Mouse (Mus musculus): Measurements from ENCODE around the gene Ptpn14. TPM values are rescaled to one million over a fixed set of nuclear protein-coding genes. Genes with fewer than 3 reads are reported as not detected.

Gene Ptpn14
- polyA plus RNA-seq, 1 experiment from 2014 or later = 5.0 TPM

DNA sequence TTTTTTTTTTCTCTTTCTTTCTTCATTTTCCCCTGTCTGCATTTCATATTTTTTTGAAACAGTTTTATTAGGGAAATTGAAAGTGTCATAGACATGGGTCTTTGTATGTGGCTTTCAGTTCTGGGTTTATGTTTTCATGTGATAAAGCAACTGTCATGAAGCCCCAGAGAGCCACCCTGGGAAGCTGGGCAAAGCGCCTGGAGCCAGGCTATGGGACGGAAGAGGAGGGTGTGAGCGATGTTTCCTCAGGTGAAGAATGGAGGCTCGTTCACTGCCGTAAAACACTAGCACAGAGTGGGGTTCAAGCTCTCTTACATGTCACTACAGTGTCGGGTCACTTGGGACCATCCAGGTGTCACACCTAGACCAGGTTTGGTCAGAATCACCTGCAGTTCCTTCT lies 54.6 kb downstream of the Ptpn14 start:
- DNase-seq (ENCODE audit: low spot score) = no peak
- WGBS = 92% methylated on average over 6 of the region's 6 CpGs
- no peaks in the 10 kb centered on the region for H3K9me3 ChIP-seq
- no peaks in the 10 kb centered on the region for H3K36me3 ChIP-seq
- peaks cover 64% of the 10 kb centered on the region for H3K4me1 ChIP-seq (replicated peaks)
- H3K27me3 ChIP-seq (ENCODE audit: insufficient read depth, poor library complexity, severe bottlenecking) = peaks cover 24% of the 10 kb centered on the region; the same call in 1 of the 2 replicates
- no peak overlapping the region for H3K4me3 ChIP-seq
- H3K27ac ChIP-seq = no peak overlapping the region

DNA sequence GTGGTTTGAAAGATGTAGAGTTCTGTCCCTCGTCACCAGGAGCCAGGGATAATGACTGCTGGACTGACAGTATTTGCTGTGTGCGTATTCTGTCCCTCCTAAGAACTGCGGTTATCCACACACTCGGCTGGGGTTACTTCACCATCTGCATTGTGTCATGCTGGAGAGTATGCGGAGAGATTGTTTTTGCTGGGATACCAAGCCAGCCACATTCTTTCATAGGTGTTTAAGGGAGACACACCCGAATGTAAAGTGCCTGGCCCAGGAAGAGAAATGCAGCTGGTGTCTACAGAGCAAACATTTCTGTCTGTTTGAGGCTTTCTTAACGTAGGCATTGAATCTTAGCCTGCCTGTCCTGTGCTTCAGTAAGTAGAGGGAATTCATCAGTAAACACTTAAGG lies 56.4 kb downstream of the Ptpn14 start:
- DNase-seq (ENCODE audit: low spot score) = no peak
- WGBS = 72% methylated on average over 7 of the region's 7 CpGs
- H3K27ac ChIP-seq = no peak overlapping the region
- peaks cover 67% of the 10 kb centered on the region for H3K4me1 ChIP-seq (replicated peaks)
- H3K36me3 ChIP-seq = no peaks in the 10 kb centered on the region; the same call in 1 of the 2 replicates
- no peaks in the 10 kb centered on the region for H3K9me3 ChIP-seq
- peaks cover 39% of the 10 kb centered on the region; the same call in 1 of the 2 replicates for H3K27me3 ChIP-seq (ENCODE audit: insufficient read depth, poor library complexity, severe bottlenecking)
- no peak overlapping the region for H3K4me3 ChIP-seq

DNA sequence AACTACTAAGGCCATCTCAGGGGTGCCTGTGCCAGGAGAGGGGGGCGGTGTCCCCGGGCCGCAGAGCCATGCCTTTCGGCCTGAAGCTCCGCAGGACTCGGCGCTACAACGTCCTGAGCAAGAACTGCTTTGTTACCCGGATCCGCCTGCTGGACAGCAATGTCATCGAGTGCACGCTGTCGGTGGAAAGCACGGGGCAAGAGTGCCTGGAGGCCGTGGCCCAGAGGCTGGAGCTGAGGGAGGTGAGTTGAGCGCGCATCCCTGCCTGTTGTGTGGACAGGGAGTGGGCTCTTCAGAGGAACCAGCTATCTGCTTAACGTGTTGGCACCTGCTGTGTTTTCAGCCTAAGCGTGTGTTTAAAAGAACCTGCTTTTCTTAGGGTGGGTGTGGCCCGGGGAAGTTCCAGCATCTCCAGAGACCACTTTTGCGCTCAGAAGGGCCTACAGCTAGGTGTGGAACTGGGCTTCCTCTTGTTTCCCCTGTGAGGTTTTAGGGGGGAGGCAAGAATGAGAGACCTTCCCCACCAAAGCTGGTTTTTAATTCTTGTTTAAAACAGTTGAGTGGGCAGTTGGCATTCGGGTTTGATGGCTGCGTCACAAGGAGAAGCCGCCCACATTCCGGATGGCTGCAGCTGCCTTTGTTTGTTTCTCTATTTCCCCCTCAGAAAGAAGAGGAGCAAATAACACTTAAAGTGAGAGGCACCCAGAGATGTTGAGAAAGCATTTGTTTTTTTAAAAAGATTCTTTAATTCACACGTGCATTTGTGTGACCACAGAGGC lies 58.8 kb downstream of the Ptpn14 start:
- DNase-seq (ENCODE audit: low spot score) = peak; percentile 37
- WGBS = 40% methylated on average over 26 of the region's 26 CpGs
- H3K4me3 ChIP-seq = no peak overlapping the region
- H3K9me3 ChIP-seq = no peaks in the 10 kb centered on the region
- peaks cover 44% of the 10 kb centered on the region; the same call in 1 of the 2 replicates for H3K27me3 ChIP-seq (ENCODE audit: insufficient read depth, poor library complexity, severe bottlenecking)
- H3K4me1 ChIP-seq (replicated peaks) = peaks cover 81% of the 10 kb centered on the region
- no peaks in the 10 kb centered on the region; the same call in 1 of the 2 replicates for H3K36me3 ChIP-seq
- H3K27ac ChIP-seq = peak overlapping the region; percentile 57; the same call in 1 of the 2 replicates

DNA sequence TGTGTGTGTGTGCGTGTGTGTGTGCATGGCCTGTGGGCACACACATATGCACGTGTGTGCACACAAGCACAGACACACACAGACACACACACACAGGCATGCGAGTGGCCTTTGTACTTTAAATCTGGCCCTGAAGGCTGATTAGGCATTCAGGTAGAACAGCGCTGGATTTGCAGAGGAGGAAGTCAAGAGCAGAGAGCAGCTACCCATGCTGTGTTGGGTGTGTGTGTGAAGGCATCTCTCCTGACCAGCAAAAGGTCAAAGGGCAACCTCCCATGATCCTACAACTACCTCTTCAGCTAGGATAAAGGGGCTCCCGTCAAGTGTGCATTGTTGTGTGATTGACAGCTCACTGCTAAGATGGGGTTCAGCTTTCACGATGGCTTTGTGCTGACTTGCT lies 61.5 kb downstream of the Ptpn14 start:
- Histone ChIP-seq H3K4me1 (replicated peaks) (peaks cover 82% of the 10 kb centered on the region), H3K9me3 (no peaks in the 10 kb centered on the region), H3K27ac (no peak overlapping the region), H3K27me3 (ENCODE audit: insufficient read depth, poor library complexity, severe bottlenecking) (peaks cover 52% of the 10 kb centered on the region; the same call in 1 of the 2 replicates), H3K4me3 (no peak overlapping the region), H3K36me3 (no peaks in the 10 kb centered on the region; the same call in 1 of the 2 replicates)
- peak; percentile 32 for DNase-seq (ENCODE audit: low spot score)
- WGBS = 34% methylated on average over 6 of the region's 6 CpGs

DNA sequence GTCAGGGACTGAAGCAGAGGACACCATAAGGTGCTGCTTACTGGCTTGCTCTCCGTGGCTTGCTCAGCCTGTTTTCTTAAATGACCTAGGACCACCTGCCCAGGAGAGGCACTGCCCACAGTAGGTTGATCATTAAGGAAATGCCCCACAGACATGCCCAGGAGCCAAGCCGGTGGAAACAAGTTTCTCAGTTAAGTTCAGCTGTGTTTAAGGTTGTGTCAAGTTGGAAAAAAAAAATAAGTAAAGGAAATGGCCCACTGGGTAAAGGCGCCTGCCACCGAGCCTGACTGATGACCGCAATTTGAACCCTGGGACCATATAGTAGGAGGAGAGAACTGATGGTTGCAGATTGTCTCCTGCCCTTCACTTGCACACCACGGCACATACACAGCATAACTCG lies 62.6 kb downstream of the Ptpn14 start:
- no peak overlapping the region; the same call in 1 of the 2 replicates for H3K27ac ChIP-seq
- peaks cover 46% of the 10 kb centered on the region; the same call in 1 of the 2 replicates for H3K27me3 ChIP-seq (ENCODE audit: insufficient read depth, poor library complexity, severe bottlenecking)
- H3K4me3 ChIP-seq = no peak overlapping the region
- H3K36me3 ChIP-seq = no peaks in the 10 kb centered on the region; the same call in 1 of the 2 replicates
- 76% methylated on average over 7 of the region's 7 CpGs for WGBS
- peaks cover 73% of the 10 kb centered on the region for H3K4me1 ChIP-seq (replicated peaks)
- DNase-seq (ENCODE audit: low spot score) = no peak
- H3K9me3 ChIP-seq = no peaks in the 10 kb centered on the region

DNA sequence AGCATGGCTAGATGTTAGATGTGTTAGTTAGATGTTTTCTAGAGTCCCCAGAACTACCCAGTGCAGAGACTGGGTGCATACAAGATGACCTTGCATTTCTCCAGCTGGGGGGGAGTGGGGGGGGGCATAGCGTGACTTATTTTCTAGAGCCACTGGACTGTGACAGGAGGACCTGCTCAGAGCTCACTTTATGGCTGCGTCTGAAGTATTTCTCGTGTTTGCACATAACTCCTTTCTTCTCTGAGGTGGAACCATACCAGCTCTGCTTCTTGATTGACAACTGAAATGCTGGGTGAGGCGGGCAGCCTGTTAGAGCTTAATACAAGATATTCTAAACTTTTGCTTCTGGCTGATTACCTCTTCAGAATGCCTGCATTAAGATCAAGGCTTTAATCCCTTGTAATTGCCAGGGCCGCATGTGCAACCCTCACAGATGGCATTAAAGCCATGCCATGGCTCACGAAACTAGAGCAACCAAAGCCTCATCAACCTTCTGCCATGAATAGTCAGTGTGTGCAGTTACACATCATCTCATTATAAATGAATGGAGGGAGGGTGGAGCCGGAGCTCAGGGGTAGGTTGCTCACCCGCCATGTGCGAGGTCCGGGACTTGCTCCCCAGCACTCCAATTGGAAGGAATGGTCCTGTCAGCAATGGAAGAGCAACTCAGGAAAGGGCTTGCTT lies 63.6 kb downstream of the Ptpn14 start:
- WGBS = 57% methylated on average over 10 of the region's 10 CpGs
- no peak for DNase-seq (ENCODE audit: low spot score)
- H3K36me3 ChIP-seq = no peaks in the 10 kb centered on the region; the same call in 1 of the 2 replicates
- peaks cover 69% of the 10 kb centered on the region for H3K4me1 ChIP-seq (replicated peaks)
- H3K27me3 ChIP-seq (ENCODE audit: insufficient read depth, poor library complexity, severe bottlenecking) = peaks cover 36% of the 10 kb centered on the region; the same call in 1 of the 2 replicates
- H3K9me3 ChIP-seq = no peaks in the 10 kb centered on the region
- no peak overlapping the region for H3K4me3 ChIP-seq
- H3K27ac ChIP-seq = peak overlapping the region; percentile 23; the same call in 1 of the 2 replicates

DNA sequence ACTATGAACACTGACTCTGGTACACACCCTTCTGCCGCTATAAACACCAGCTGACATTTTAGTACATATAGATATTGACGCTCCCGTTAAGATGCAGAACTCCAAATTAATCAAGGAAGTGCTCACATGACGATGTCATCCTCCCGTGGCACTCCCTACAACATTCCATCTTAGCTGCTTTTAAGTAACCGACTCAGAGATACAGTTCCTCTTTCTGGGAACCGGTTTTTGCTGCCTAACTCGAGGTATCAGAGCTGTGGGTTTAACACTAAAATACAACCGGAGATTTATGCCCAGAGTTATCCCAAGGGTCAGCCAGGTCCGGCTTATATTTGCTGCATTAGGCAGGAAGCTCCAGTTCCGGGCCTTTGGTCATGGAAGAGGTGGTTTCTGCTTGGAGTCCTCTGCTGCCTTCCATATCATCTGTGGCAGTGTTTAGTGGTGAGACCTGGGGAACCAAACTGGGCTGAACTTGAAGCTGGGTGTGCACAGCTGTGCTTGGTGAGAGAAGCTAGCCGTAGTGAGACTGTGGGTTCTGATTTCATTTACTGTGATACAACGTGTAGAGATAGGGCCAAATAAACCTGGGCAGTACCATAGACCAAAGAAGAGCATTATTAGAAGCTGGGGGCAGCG lies 64.6 kb downstream of the Ptpn14 start:
- Histone ChIP-seq H3K27me3 (ENCODE audit: insufficient read depth, poor library complexity, severe bottlenecking) (peaks cover 28% of the 10 kb centered on the region; the same call in 1 of the 2 replicates), H3K36me3 (no peaks in the 10 kb centered on the region; the same call in 1 of the 2 replicates), H3K4me3 (no peak overlapping the region), H3K4me1 (replicated peaks) (peaks cover 65% of the 10 kb centered on the region), H3K9me3 (no peaks in the 10 kb centered on the region), H3K27ac (0 out of 2 replicates have a peak overlapping the region, but pooled peaks have one; percentile 23)
- no peak for DNase-seq (ENCODE audit: low spot score)
- 91% methylated on average over 14 of the region's 14 CpGs for WGBS

DNA sequence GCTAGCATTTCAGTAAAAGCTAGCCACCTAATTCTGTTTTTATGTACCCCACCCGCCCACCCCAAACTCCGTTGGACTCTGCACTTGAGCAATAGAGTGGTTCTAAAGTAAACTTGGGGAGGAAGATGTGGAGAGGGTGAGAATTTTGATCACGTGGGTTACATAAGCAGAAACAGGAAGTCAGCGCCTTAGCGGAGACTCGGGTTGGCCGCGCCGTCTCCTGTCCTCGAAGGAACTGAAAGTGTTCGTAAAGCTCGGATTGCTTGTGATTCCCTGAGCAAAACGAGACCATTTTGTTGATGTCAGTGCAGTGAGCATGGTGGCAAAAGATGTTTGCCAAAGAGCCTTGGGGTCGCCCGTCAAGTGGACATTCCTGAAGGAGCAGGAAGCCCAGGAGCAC lies 70.9 kb downstream of the Ptpn14 start:
- WGBS = 78% methylated on average over 15 of the region's 15 CpGs
- no peak for DNase-seq (ENCODE audit: low spot score)
- H3K27me3 ChIP-seq (ENCODE audit: insufficient read depth, poor library complexity, severe bottlenecking) = no peaks in the 10 kb centered on the region

DNA sequence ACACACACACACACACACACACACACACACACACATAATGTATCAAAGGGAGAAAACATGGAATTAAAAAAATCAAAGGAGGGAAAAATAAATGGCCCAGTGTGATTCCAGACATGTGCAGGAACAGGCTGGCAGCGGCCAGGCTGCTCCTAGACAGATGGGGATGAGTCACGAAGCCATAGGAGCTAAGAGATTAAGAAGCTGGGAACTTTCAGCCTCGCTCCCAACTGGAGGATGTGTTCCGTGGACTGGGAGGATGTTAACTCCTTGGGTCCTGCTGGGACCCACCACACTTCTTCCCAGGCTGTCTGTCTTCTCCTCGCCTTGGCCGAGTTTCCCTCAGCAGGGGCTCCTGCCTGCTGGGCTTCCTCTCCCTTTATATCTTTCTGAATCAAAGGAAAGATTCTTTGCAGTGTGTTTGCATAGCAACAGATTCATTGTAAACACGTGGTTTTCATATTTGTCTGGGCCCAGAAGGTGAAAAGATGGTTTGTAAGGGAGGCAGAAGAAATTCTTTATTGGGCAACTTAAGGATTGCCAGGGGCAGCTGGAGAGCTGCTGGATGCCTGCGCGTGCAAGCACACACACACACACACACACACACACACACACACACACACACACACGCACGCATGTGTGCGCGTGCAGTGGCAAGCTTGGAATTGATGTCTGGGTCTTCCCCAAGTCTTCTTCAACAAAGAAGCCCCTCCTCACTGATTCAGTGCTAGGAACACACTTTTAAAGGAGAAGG lies 72.3 kb downstream of the Ptpn14 start:
- Histone ChIP-seq H3K27me3 (ENCODE audit: insufficient read depth, poor library complexity, severe bottlenecking) (no peaks in the 10 kb centered on the region), H3K36me3 (peaks cover 9% of the 10 kb centered on the region; the same call in 1 of the 2 replicates), H3K27ac (no peak overlapping the region; the same call in 1 of the 2 replicates), H3K9me3 (no peaks in the 10 kb centered on the region), H3K4me3 (no peak overlapping the region), H3K4me1 (replicated peaks) (peaks cover 28% of the 10 kb centered on the region)
- WGBS = 63% methylated on average over 13 of the region's 13 CpGs
- no peak for DNase-seq (ENCODE audit: low spot score)

More for the DNA sequence above, 70.9 kb downstream of the Ptpn14 start:
- Histone ChIP-seq H3K9me3 (no peaks in the 10 kb centered on the region), H3K36me3 (peaks cover 9% of the 10 kb centered on the region; the same call in 1 of the 2 replicates), H3K27ac (no peak overlapping the region), H3K4me3 (no peak overlapping the region), H3K4me1 (replicated peaks) (peaks cover 28% of the 10 kb centered on the region)

DNA sequence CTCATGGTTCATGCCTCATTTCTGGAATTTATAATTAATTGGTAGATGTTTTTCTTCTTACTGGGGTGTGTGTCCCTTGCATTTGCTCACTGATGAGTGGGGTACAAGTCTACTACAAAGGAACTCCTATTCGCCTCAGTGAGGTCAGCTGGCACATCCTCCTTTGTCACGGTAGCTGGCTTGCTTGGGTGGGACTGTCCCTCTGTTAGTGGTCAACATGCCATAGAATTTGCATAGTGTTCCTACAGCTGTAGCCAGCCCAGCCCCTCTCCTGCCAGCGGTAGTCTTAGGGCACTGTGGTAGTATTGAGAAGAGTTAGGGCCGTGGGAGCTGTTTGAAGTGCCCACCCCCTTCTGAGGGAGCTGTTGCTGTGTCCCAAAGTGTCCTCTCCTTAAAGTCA lies 73.2 kb downstream of the Ptpn14 start:
- Histone ChIP-seq H3K4me1 (replicated peaks) (peaks cover 25% of the 10 kb centered on the region), H3K27me3 (ENCODE audit: insufficient read depth, poor library complexity, severe bottlenecking) (no peaks in the 10 kb centered on the region), H3K27ac (0 out of 2 replicates have a peak overlapping the region, but pooled peaks have one; percentile 40), H3K9me3 (no peaks in the 10 kb centered on the region), H3K36me3 (peaks cover 9% of the 10 kb centered on the region; the same call in 1 of the 2 replicates), H3K4me3 (no peak overlapping the region)
- no peak for DNase-seq (ENCODE audit: low spot score)
- 81% methylated on average over 4 of the region's 4 CpGs for WGBS

DNA sequence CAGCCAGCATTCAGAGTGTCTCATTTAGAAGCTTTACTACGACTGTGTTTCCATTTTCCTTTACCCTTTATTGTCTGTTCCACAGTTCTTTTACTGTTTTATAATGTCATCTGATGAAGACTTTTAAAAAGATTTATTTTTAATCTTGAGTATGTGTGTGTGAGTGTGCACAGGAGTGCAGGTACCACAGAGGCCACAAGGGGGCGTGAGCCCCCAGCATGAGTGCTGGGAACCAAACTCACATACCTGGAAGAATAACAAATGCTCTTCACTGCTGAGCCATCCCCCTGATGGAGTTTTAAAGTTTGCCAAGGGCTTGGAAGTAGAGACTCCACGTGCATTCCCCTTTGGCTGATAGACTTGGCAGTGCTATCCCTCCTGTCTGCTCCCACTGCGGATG lies 74.5 kb downstream of the Ptpn14 start:
- Histone ChIP-seq H3K27me3 (ENCODE audit: insufficient read depth, poor library complexity, severe bottlenecking) (no peaks in the 10 kb centered on the region), H3K4me1 (replicated peaks) (peaks cover 27% of the 10 kb centered on the region)
- no peak for DNase-seq (ENCODE audit: low spot score)

DNA sequence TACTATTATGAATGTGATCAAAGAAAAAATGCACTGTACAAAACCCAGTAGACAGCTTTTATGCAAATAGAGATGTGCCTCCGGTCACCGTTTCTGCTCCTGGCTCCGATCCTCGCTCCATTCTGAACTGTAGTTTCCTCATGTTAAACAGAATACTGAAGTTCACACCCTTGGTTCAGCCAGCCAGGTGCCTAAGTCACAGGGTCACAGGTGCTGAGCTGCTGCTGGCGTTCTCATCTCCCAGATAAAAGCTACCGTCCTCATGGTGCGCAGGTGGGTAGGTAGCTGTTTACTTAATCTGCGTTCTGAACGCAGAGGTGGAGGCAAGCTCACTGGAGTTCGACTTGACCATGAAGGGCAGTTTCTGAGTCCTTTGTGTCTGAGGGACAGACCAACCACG lies 75.7 kb downstream of the Ptpn14 start:
- H3K4me1 ChIP-seq (replicated peaks) = peaks cover 27% of the 10 kb centered on the region
- H3K9me3 ChIP-seq = no peaks in the 10 kb centered on the region
- 95% methylated on average over 11 of the region's 11 CpGs for WGBS
- no peak overlapping the region for H3K4me3 ChIP-seq
- H3K27ac ChIP-seq = no peak overlapping the region
- no peak for DNase-seq (ENCODE audit: low spot score)
- peaks cover 9% of the 10 kb centered on the region for H3K36me3 ChIP-seq
- H3K27me3 ChIP-seq (ENCODE audit: insufficient read depth, poor library complexity, severe bottlenecking) = no peaks in the 10 kb centered on the region

More for the DNA sequence above, 74.5 kb downstream of the Ptpn14 start:
- Histone ChIP-seq H3K27ac (no peak overlapping the region), H3K9me3 (no peaks in the 10 kb centered on the region), H3K36me3 (peaks cover 9% of the 10 kb centered on the region; the same call in 1 of the 2 replicates), H3K4me3 (no peak overlapping the region)
- 94% methylated on average over 4 of the region's 4 CpGs for WGBS
